Mouse (Mus musculus) C2C12 (cell line): Measurements from ENCODE around the gene Adam17. TPM values are rescaled to one million over a fixed set of nuclear protein-coding genes. Genes with fewer than 3 reads are reported as not detected.

Source experiments
- H3K27me3 ChIP-seq: one replicate; pipeline ENCODE4 v1.6.1; 2011; ENCODE audit not compliant: control insufficient read depth, insufficient read depth, insufficient read length
- H3K36me3 ChIP-seq: one replicate; pipeline ENCODE4 v1.6.1; 2011; ENCODE audit not compliant: control insufficient read depth, insufficient read depth
- H3K4me3 ChIP-seq: one replicate; pipeline ENCODE4 v1.5.1; 2011; ENCODE audit warnings: mild to moderate bottlenecking, control low read depth; ENCODE audit not compliant: poor library complexity, insufficient read depth, severe bottlenecking
- H3K79me2 ChIP-seq: one replicate; pipeline ENCODE4 v1.6.1; 2011; ENCODE audit not compliant: control insufficient read depth, insufficient read depth
- H3K79me3 ChIP-seq: one replicate; pipeline ENCODE4 v1.6.1; 2011; ENCODE audit warnings: low read depth, control low read depth
- H3ac ChIP-seq: one replicate; pipeline ENCODE3; 2011; ENCODE audit warnings: low read depth; ENCODE audit not compliant: control insufficient read depth, insufficient read length
- CEBPB ChIP-seq: IDR thresholded peaks from one replicate; pipeline ENCODE4 v1.6.1; 2011; ENCODE audit warnings: low read depth, mild to moderate bottlenecking, control low read depth, moderate library complexity
- CTCF ChIP-seq: IDR thresholded peaks from one replicate; pipeline ENCODE4 v1.5.1; 2011; ENCODE audit not compliant: control insufficient read depth, insufficient read depth, insufficient read length
- FOSL1 ChIP-seq: IDR thresholded peaks from one replicate; pipeline ENCODE4 v1.8.0; 2011; ENCODE audit warnings: mild to moderate bottlenecking, low read length; ENCODE audit not compliant: poor library complexity, insufficient read depth, severe bottlenecking
- MAX ChIP-seq: IDR thresholded peaks from one replicate; pipeline ENCODE4 v1.6.1; 2011; ENCODE audit warnings: mild to moderate bottlenecking, control low read depth
- MYOD1 ChIP-seq: IDR thresholded peaks from one replicate; pipeline ENCODE4 v1.6.1; 2011; ENCODE audit warnings: low read depth; ENCODE audit not compliant: control insufficient read depth, insufficient read length
- MYOG ChIP-seq: IDR thresholded peaks from one replicate; pipeline ENCODE4 v1.6.1; 2011; ENCODE audit not compliant: control insufficient read depth, insufficient read length; ENCODE audit errors: extremely low read depth
- USF1 ChIP-seq: IDR thresholded peaks from one replicate; pipeline ENCODE4 v1.6.1; 2011; ENCODE audit warnings: low read depth, mild to moderate bottlenecking, control low read depth, moderate library complexity
- polyA plus RNA-seq: library from polyadenylated mRNA; unstranded; fragments of >200 nt; fragmentation: generic; extraction: Trizol; gene quantifications from one replicate; pipeline ENCODE4 v1.2.1, GENCODE M21; 2012; ENCODE audit warnings: missing spikeins

Gene Adam17
- polyA plus RNA-seq, 1 experiment: 12.4 TPM

GRCm38 (mm10) chr12:21285508-21286242 is 87.8 kb downstream of the Adam17 start:
- peak overlapping the region; percentile 95 for H3ac ChIP-seq
- H3K79me3 ChIP-seq: peaks cover 21% of the 10 kb centered on the region
- H3K27me3 ChIP-seq: no peaks in the 10 kb centered on the region
- H3K4me3 ChIP-seq: peak overlapping the region; percentile 80
- no peak for TF ChIP-seq FOSL1
- TF ChIP-seq USF1: no peak
- no peak for TF ChIP-seq CEBPB
- no peak for TF ChIP-seq MYOG
- no peak for TF ChIP-seq CTCF
- TF ChIP-seq MAX: no peak
- no peak for TF ChIP-seq MYOD1
- H3K36me3 ChIP-seq: peaks cover 16% of the 10 kb centered on the region
- peaks cover 52% of the 10 kb centered on the region for H3K79me2 ChIP-seq

GRCm38 (mm10) chr12:21284761-21285441 is 88.5 kb downstream of the Adam17 start, which contains the start of gene Cpsf3:
TSS of gene Cpsf3 (plus strand) at chr12:21285391.
- Histone ChIP-seq H3K27me3 (no peaks in the 10 kb centered on the region), H3ac (peak within 1 kb of the TSS; percentile 95), H3K4me3 (peak within 1 kb of the TSS; percentile 80), H3K79me3 (peaks cover 21% of the 10 kb centered on the region), H3K36me3 (peaks cover 10% of the 10 kb centered on the region), H3K79me2 (peaks cover 50% of the 10 kb centered on the region)
- TF ChIP-seq MYOD1 (no peak), CTCF (no peak), FOSL1 (no peak), MAX (no peak), USF1 (no peak), CEBPB (no peak), MYOG (no peak)

GRCm38 (mm10) chr12:21277352-21277864 is 96.0 kb downstream of the Adam17 start:
- H3K79me2 ChIP-seq: no peaks in the 10 kb centered on the region
- peaks cover 12% of the 10 kb centered on the region for H3K36me3 ChIP-seq
- H3ac ChIP-seq: no peak overlapping the region
- no peak for TF ChIP-seq MYOG
- TF ChIP-seq CTCF: no peak
- TF ChIP-seq FOSL1: no peak
- TF ChIP-seq MAX: no peak
- no peak for TF ChIP-seq CEBPB
- no peak for TF ChIP-seq MYOD1
- TF ChIP-seq USF1: no peak
- H3K4me3 ChIP-seq: no peak overlapping the region
- H3K27me3 ChIP-seq: no peaks in the 10 kb centered on the region
- peaks cover 1% of the 10 kb centered on the region for H3K79me3 ChIP-seq

GRCm38 (mm10) chr12:21274446-21274845 is 99.0 kb downstream of the Adam17 start:
- Histone ChIP-seq H3ac (no peak overlapping the region), H3K36me3 (peaks cover 26% of the 10 kb centered on the region), H3K27me3 (no peaks in the 10 kb centered on the region), H3K4me3 (no peak overlapping the region), H3K79me3 (no peaks in the 10 kb centered on the region), H3K79me2 (no peaks in the 10 kb centered on the region)
- TF ChIP-seq CTCF (no peak), MAX (no peak), CEBPB (no peak), USF1 (no peak), MYOG (no peak), MYOD1 (no peak), FOSL1 (no peak)

Other genes with a start within 250 kb of the Adam17 start
- gene Cpsf3, start 88.2 kb downstream of the Adam17 start, polyA plus RNA-seq: 39.1 TPM
- gene Itgb1bp1, start 87.3 kb downstream of the Adam17 start, polyA plus RNA-seq: 47.8 TPM
- gene Iah1, start 57.2 kb downstream of the Adam17 start, polyA plus RNA-seq: 33.1 TPM
- 305 TPM for gene Ywhaq, start 44.0 kb upstream of the Adam17 start, polyA plus RNA-seq